Mouse (Mus musculus) lung, postnatal 25 days (tissue): Measurements from ENCODE around the gene Metrn.

Experiments used
- DNase-seq: peaks from one replicate; pipeline ENCODE4 v3.0.0; 2022; ENCODE audit warnings: low spot score

The Metrn gene

GRCm38 (mm10) chr17:25806507-25806906, 9.6 kb upstream of the Metrn start:
- DNase-seq, result no peak

GRCm38 (mm10) chr17:25802825-25803517, 6.0 kb upstream of the Metrn start:
- no peak for DNase-seq

- peak; percentile 83 for DNase-seq
Observed at GRCm38 (mm10) chr17:25801029-25801428, 4.1 kb upstream of the Metrn start.

GRCm38 (mm10) chr17:25796211-25796771, 645 bp downstream of the Metrn start:
- no peak for DNase-seq

- no peak for DNase-seq
Observed at GRCm38 (mm10) chr17:25795609-25796092, 1.3 kb downstream of the Metrn start, which contains the start of gene AC134908.4. Gene AC134908.4, minus strand, starts transcription at chr17:25795659.

- DNase-seq, result no peak
Observed at GRCm38 (mm10) chr17:25794998-25795397, 1.9 kb downstream of the Metrn start.

- DNase-seq, result no peak
Observed at GRCm38 (mm10) chr17:25794197-25794596, 2.7 kb downstream of the Metrn start.

- peak; percentile 77 for DNase-seq
Observed at GRCm38 (mm10) chr17:25792615-25793014, 4.3 kb downstream of the Metrn start, which contains the start of gene Fam173a. Gene Fam173a, minus strand, starts transcription at chr17:25792901.

GRCm38 (mm10) chr17:25791843-25792527, 5.0 kb downstream of the Metrn start:
- peak; percentile 77 for DNase-seq

GRCm38 (mm10) chr17:25791320-25791842, 5.6 kb downstream of the Metrn start:
- no peak for DNase-seq

GRCm38 (mm10) chr17:25786781-25787504, 10.0 kb downstream of the Metrn start:
- DNase-seq, result no peak

GRCm38 (mm10) chr17:25786280-25786679, 10.7 kb downstream of the Metrn start, which contains the start of gene Ccdc78:
Gene Ccdc78, plus strand, starts transcription at chr17:25786580.
- DNase-seq, result no peak

GRCm38 (mm10) chr17:25785281-25785745, 11.6 kb downstream of the Metrn start, which contains the start of gene Haghl:
Gene Haghl, minus strand, starts transcription at chr17:25785673.
- DNase-seq, result peak; percentile 94

- DNase-seq, result no peak
Observed at GRCm38 (mm10) chr17:25783861-25784574, 12.9 kb downstream of the Metrn start.

GRCm38 (mm10) chr17:25783086-25783485, 13.8 kb downstream of the Metrn start:
- DNase-seq, result no peak

- no peak for DNase-seq
Observed at GRCm38 (mm10) chr17:25781339-25781738, 15.6 kb downstream of the Metrn start.

GRCm38 (mm10) chr17:25777948-25778347, 19.0 kb downstream of the Metrn start:
- DNase-seq, result no peak

- DNase-seq, result no peak
Observed at GRCm38 (mm10) chr17:25775318-25776062, 21.4 kb downstream of the Metrn start.

- peak; percentile 96 for DNase-seq
Observed at GRCm38 (mm10) chr17:25773549-25774120, 23.3 kb downstream of the Metrn start, which contains the start of gene Narfl. Gene Narfl, plus strand, starts transcription at chr17:25773776.

- no peak for DNase-seq
Observed at GRCm38 (mm10) chr17:25769331-25769730, 27.6 kb downstream of the Metrn start.
